Mouse (Mus musculus): ENCODE measurements at regions not wholly inside any gene's neighbourhood (a gene's known extent, or its start where the extent isn't known, plus 50 kb on each side); places are given as distances from the start of the nearest gene placed in this dataset.

GRCm38 (mm10) chr6:84269478-84269877 is 261.1 kb downstream of the Dysf start:
- intact Hi-C loops (cut with DNase I) = no loop called here

DNA sequence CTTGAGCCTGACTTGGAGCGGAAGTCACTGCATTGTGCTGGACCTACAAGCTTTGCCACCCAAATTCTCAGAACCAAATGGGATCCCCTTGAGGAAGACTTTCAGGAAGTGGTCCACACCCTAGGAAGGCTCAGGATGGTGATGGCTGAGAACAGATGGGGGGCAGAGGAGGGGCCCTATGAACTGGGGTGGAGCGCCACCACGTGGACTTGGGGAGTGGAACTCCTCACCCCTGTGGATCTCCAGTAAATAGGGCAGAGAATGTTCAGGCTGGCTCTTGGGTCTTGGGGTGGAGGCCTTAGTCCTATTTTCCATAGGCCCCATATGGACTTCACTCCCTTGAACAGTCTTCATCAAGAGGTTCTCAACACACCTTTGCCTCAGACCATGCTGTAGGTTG is 260.6 kb downstream of the Dysf start:
- intact Hi-C loops (cut with DNase I) = no loop called here

DNA sequence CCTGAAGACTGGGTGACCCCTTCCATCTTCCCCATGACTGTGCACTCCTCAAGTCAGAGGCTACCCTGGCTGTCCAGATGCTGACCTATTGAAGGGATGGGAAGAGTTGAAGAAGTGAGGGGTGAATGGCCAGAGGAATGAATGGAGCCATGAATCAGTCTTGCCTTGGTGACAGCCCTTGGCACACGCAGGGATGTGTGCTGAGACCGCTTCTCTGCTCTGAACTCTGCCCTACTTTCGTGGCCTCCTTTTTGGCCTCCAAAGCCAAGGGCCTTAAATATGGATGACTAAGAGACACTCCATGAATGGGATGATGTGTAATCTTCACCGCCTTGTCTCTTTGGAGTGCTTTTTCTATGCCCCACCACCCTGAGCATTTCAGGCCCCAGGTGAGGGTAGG is 259.7 kb downstream of the Dysf start:
- intact Hi-C loops (cut with DNase I) = no loop called here

DNA sequence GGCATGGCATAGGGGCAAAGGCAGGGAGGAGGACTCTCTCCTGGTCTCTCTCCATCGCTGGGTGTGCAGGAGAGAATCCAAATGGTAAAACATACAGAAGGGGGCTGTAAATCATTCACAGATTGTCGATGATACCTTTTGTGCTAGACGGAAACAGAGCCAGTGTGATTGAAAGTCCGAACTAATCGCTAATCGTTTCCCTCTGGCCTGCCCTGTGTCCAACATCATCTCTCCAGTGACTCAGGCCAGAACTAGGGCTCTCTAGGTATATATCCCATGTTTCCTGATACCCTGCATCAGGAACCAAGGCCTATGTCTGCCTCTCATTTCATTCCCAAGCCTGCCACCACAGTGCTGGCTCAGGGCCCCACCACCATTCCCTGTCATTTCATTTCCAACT is 259.1 kb downstream of the Dysf start:
- intact Hi-C loops (cut with DNase I) = no loop called here

DNA sequence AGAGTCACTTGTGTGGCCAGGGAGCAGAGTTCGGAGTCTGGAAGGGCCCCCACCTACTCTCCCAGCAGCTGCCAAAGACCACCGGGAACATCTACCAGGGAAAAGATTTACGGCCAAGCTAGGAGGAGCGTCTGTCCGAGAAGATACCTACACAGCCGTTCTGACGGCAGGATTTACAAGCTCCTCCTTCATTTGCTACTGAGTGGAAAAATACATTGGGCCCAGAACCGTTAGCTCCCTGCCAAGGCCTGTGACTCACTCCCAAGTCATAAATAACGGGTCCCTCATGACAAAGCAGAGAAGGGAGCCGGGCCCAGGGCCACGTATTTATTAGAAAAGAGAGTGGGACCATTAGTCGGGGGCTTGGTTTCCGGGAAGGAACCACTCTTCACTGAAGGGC is 258.3 kb downstream of the Dysf start:
- intact Hi-C loops (cut with DNase I) = no loop called here

DNA sequence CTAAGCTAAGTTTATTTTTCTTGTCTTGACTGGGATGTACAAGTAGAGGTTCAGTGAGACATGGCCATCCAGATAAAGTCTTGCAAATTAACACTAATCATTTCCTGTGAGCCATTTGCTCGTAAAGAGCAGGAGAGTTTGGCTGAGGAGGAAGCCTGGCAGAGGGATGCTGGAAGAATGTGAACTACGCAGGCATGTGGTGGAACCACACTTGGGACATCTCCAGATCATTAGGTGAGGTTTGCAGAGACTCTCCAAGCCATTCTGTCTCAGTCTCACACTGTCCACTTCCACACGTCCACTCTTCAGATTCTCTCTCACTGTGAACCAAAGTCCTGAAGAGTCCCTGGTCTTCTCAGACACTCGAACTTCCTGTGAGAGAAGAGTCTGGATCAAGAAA is 256.3 kb downstream of the Dysf start:
- intact Hi-C loops (cut with DNase I) = no loop called here

- intact Hi-C loops (cut with DNase I) = no loop called here
These were observed 255.3 kb downstream of the Dysf start for GRCm38 (mm10) chr6:84263686-84264085.

GRCm38 (mm10) chr6:84262766-84263165 is 254.4 kb downstream of the Dysf start:
- intact Hi-C loops (cut with DNase I) = no loop called here

DNA sequence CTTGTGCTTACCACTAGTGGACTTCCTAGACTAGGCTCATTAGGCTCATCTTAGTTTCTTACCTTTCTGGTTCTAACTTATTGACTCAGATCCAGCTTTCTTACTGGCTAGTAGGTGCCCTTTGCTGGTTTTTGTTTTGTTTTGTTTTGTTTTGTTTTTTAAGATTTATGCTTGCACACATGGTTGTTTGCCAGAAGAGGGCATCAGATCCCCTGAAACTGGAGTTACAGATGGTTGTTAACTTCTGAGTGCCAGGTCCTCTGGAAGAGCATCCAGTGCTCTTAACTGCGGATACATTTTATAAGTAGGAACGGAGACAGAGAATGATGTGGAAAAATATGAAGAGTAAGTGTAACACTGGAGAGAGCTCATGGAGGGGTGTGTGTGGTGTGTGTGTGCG is 253.1 kb downstream of the Dysf start:
- intact Hi-C loops (cut with DNase I) = loop anchor here (2.0 kb wide), 1 partner anchor 55 kb away; no protein-coding TSS in a partner anchor
